Mouse (Mus musculus) heart, embryonic 13.5 days (tissue): ENCODE measurements around the gene 1700092M07Rik. TPM values are rescaled to one million over a fixed set of nuclear protein-coding genes. Genes with fewer than 3 reads are reported as not detected.

Experiments used
- ATAC-seq: fragments of 200-750 bp; cut with Nextera tagmentation; 2 replicates; pipeline ENCODE4 v1.8.0; 2017; ENCODE audit warnings: moderate TSS enrichment; ENCODE audit not compliant: insufficient number of reproducible peaks, low FRiP score, low TSS enrichment; ENCODE audit errors: extremely low read depth
- H3K27ac ChIP-seq: fragments of 300-500 bp; sonication (generic); replicated peaks from 2 replicates; pipeline ENCODE4 v1.5.1; 2015; ENCODE audit warnings: moderate library complexity, mild to moderate bottlenecking, inconsistent platforms
- H3K27me3 ChIP-seq: fragments of 300-500 bp; sonication (generic); replicated peaks from 2 replicates; pipeline ENCODE4 v1.6.1; 2015; ENCODE audit warnings: mild to moderate bottlenecking, inconsistent platforms
- H3K36me3 ChIP-seq: fragments of 300-500 bp; sonication (generic); 2 replicates; pipeline ENCODE4 v1.6.1; 2015; ENCODE audit warnings: mild to moderate bottlenecking, inconsistent platforms
- H3K4me1 ChIP-seq: fragments of 300-500 bp; sonication (generic); 2 replicates; pipeline ENCODE4 v1.6.1; 2015; ENCODE audit warnings: inconsistent platforms
- H3K4me2 ChIP-seq: fragments of 300-500 bp; sonication (generic); 2 replicates; pipeline ENCODE4 v1.6.1; 2015; ENCODE audit warnings: inconsistent platforms, mild to moderate bottlenecking, moderate library complexity
- H3K4me3 ChIP-seq: fragments of 300-500 bp; sonication (generic); 2 replicates; pipeline ENCODE4 v1.5.1; 2015; ENCODE audit warnings: moderate library complexity, mild to moderate bottlenecking, inconsistent platforms
- H3K9ac ChIP-seq: fragments of 300-500 bp; sonication (generic); 2 replicates; pipeline ENCODE4 v1.6.1; 2015; ENCODE audit warnings: inconsistent platforms, mild to moderate bottlenecking, moderate library complexity
- H3K9me3 ChIP-seq: fragments of 300-500 bp; sonication (generic); 2 replicates; pipeline ENCODE4 v1.6.1; 2016; ENCODE audit warnings: inconsistent platforms
- WGBS: fragments of 180-500 bp; shearing (Covaris S2); methylation state at CpG from one replicate; pipeline ENCODE4 v1.1.7; 2015; ENCODE audit warnings: mixed read lengths; 5-methylcytosine and 5-hydroxymethylcytosine counted together
- polyA plus RNA-seq: library from polyadenylated mRNA; unstranded; fragments of >200 nt; fragmentation: Nextera tagmentation; extraction: Ambion mirVana; gene quantifications from 2 replicates; pipeline ENCODE4 v1.2.1, GENCODE M21; 2015

The 1700092M07Rik gene
- 1.3 and 1.4 TPM in 2 replicates for polyA plus RNA-seq

GRCm38 (mm10) chr19:8740603-8741002, at the start of gene 1700092M07Rik:
Gene 1700092M07Rik (plus strand): TSS chr19:8740718.
- Histone ChIP-seq H3K27me3 (no peaks in the 10 kb centered on the region), H3K9ac (peak within 1 kb of the TSS; percentile 97), H3K4me3 (peak within 1 kb of the TSS; percentile 98), H3K27ac (peak within 1 kb of the TSS; percentile 98), H3K9me3 (no peaks in the 10 kb centered on the region), H3K4me1 (peaks cover 30% of the 10 kb centered on the region), H3K4me2 (peak within 1 kb of the TSS; percentile 100), H3K36me3 (peaks cover 63% of the 10 kb centered on the region)
- ATAC-seq, result no peak
- 67% methylated on average over 14 of the region's 14 CpGs for WGBS

- H3K4me2 ChIP-seq, result no peak overlapping the region
- H3K4me1 ChIP-seq, result no peaks in the 10 kb centered on the region
- H3K27me3 ChIP-seq, result no peaks in the 10 kb centered on the region
- H3K27ac ChIP-seq, result no peak overlapping the region
- H3K36me3 ChIP-seq, result no peaks in the 10 kb centered on the region
- H3K9me3 ChIP-seq, result no peaks in the 10 kb centered on the region
- no peak overlapping the region for H3K9ac ChIP-seq
- H3K4me3 ChIP-seq, result no peak overlapping the region
- no peak for ATAC-seq
- 56% methylated on average over 9 of the region's 9 CpGs for WGBS
Observed at GRCm38 (mm10) chr19:8691871-8692539, 48.5 kb upstream of the 1700092M07Rik start.

- H3K9ac ChIP-seq, result no peak overlapping the region
- no peaks in the 10 kb centered on the region for H3K4me1 ChIP-seq
- H3K4me2 ChIP-seq, result no peak overlapping the region
- no peaks in the 10 kb centered on the region for H3K9me3 ChIP-seq
- no peaks in the 10 kb centered on the region for H3K36me3 ChIP-seq
- no peak for ATAC-seq
- WGBS, result 72% methylated on average over 5 of the region's 5 CpGs
- H3K4me3 ChIP-seq, result no peak overlapping the region
- no peaks in the 10 kb centered on the region for H3K27me3 ChIP-seq
- H3K27ac ChIP-seq, result no peak overlapping the region
Observed at GRCm38 (mm10) chr19:8692740-8693139, 47.8 kb upstream of the 1700092M07Rik start.

GRCm38 (mm10) chr19:8695330-8695729, 45.2 kb upstream of the 1700092M07Rik start:
- Histone ChIP-seq H3K4me2 (no peak overlapping the region), H3K27me3 (no peaks in the 10 kb centered on the region), H3K36me3 (no peaks in the 10 kb centered on the region), H3K27ac (no peak overlapping the region), H3K9ac (no peak overlapping the region), H3K9me3 (no peaks in the 10 kb centered on the region), H3K4me3 (no peak overlapping the region), H3K4me1 (no peaks in the 10 kb centered on the region)
- 42% methylated on average over 6 of the region's 6 CpGs for WGBS
- 0 out of 2 replicates have a peak, but pooled peaks have one; percentile 31 for ATAC-seq

- Histone ChIP-seq H3K9me3 (no peaks in the 10 kb centered on the region), H3K4me3 (no peak overlapping the region), H3K27me3 (no peaks in the 10 kb centered on the region), H3K9ac (no peak overlapping the region), H3K36me3 (no peaks in the 10 kb centered on the region), H3K4me2 (no peak overlapping the region), H3K27ac (no peak overlapping the region), H3K4me1 (no peaks in the 10 kb centered on the region)
- ATAC-seq, result no peak
- 68% methylated on average over 9 of the region's 9 CpGs for WGBS
Observed at GRCm38 (mm10) chr19:8699652-8700051, 40.9 kb upstream of the 1700092M07Rik start.

GRCm38 (mm10) chr19:8702458-8702857, 38.1 kb upstream of the 1700092M07Rik start:
- H3K4me1 ChIP-seq, result no peaks in the 10 kb centered on the region
- 59% methylated on average over 3 of the region's 3 CpGs for WGBS
- H3K27ac ChIP-seq, result no peak overlapping the region; the same call in 1 of the 2 replicates

GRCm38 (mm10) chr19:8703571-8703970, 36.9 kb upstream of the 1700092M07Rik start:
- no peak for ATAC-seq
- no peak overlapping the region for H3K9ac ChIP-seq
- H3K36me3 ChIP-seq, result peaks cover 23% of the 10 kb centered on the region
- H3K4me1 ChIP-seq, result no peaks in the 10 kb centered on the region
- H3K27ac ChIP-seq, result no peak overlapping the region
- H3K27me3 ChIP-seq, result no peaks in the 10 kb centered on the region
- no peaks in the 10 kb centered on the region for H3K9me3 ChIP-seq
- WGBS, result 74% methylated on average over 3 of the region's 4 CpGs
- no peak overlapping the region for H3K4me3 ChIP-seq
- H3K4me2 ChIP-seq, result no peak overlapping the region

More at GRCm38 (mm10) chr19:8702458-8702857, 38.1 kb upstream of the 1700092M07Rik start:
- Histone ChIP-seq H3K9ac (no peak overlapping the region), H3K4me2 (no peak overlapping the region), H3K36me3 (peaks cover 12% of the 10 kb centered on the region), H3K9me3 (no peaks in the 10 kb centered on the region), H3K4me3 (no peak overlapping the region), H3K27me3 (no peaks in the 10 kb centered on the region)
- ATAC-seq, result no peak

GRCm38 (mm10) chr19:8705026-8705708, 35.4 kb upstream of the 1700092M07Rik start:
- peaks cover 3% of the 10 kb centered on the region for H3K4me1 ChIP-seq
- peaks cover 39% of the 10 kb centered on the region for H3K36me3 ChIP-seq
- no peaks in the 10 kb centered on the region for H3K27me3 ChIP-seq
- no peak overlapping the region for H3K9ac ChIP-seq
- no peak overlapping the region for H3K4me3 ChIP-seq
- WGBS, result 76% methylated on average over 6 of the region's 6 CpGs
- H3K4me2 ChIP-seq, result no peak overlapping the region
- H3K9me3 ChIP-seq, result no peaks in the 10 kb centered on the region
- no peak for ATAC-seq
- H3K27ac ChIP-seq, result no peak overlapping the region

- WGBS, result 80% methylated on average over 7 of the region's 7 CpGs
- Histone ChIP-seq H3K4me3 (no peak overlapping the region), H3K9ac (no peak overlapping the region), H3K9me3 (no peaks in the 10 kb centered on the region), H3K27me3 (no peaks in the 10 kb centered on the region), H3K4me1 (peaks cover 13% of the 10 kb centered on the region), H3K36me3 (peaks cover 50% of the 10 kb centered on the region), H3K27ac (no peak overlapping the region), H3K4me2 (no peak overlapping the region)
- ATAC-seq, result no peak
Observed at GRCm38 (mm10) chr19:8706132-8706667, 34.3 kb upstream of the 1700092M07Rik start.

- H3K4me3 ChIP-seq, result no peak overlapping the region
- peaks cover 57% of the 10 kb centered on the region for H3K36me3 ChIP-seq
- H3K9ac ChIP-seq, result no peak overlapping the region
- ATAC-seq, result no peak
- WGBS, result 90% methylated on average over 7 of the region's 7 CpGs
- peaks cover 20% of the 10 kb centered on the region for H3K4me1 ChIP-seq
- H3K27me3 ChIP-seq, result no peaks in the 10 kb centered on the region
- H3K9me3 ChIP-seq, result no peaks in the 10 kb centered on the region
- no peak overlapping the region for H3K4me2 ChIP-seq
- no peak overlapping the region for H3K27ac ChIP-seq
Observed at GRCm38 (mm10) chr19:8706930-8707329, 33.6 kb upstream of the 1700092M07Rik start.

GRCm38 (mm10) chr19:8708954-8709353, 31.6 kb upstream of the 1700092M07Rik start:
- ATAC-seq, result no peak

More at GRCm38 (mm10) chr19:8708954-8709353, 31.6 kb upstream of the 1700092M07Rik start:
- no peak overlapping the region for H3K4me3 ChIP-seq
- H3K4me2 ChIP-seq, result no peak overlapping the region
- no peaks in the 10 kb centered on the region for H3K9me3 ChIP-seq
- WGBS, result 89% methylated on average over 8 of the region's 8 CpGs
- no peak overlapping the region for H3K27ac ChIP-seq
- peaks cover 61% of the 10 kb centered on the region for H3K36me3 ChIP-seq
- peaks cover 29% of the 10 kb centered on the region for H3K4me1 ChIP-seq
- H3K9ac ChIP-seq, result no peak overlapping the region
- no peaks in the 10 kb centered on the region for H3K27me3 ChIP-seq
